Mouse (Mus musculus) adrenal gland, postnatal 10 days (tissue): ENCODE measurements at regions not wholly inside any gene's neighbourhood (a gene's known extent, or its start where the extent isn't known, plus 50 kb on each side); places are given as distances from the start of the nearest gene placed in this dataset.

Experiments
- DNase-seq: peaks from one replicate; pipeline ENCODE4 v3.0.0; 2021; ENCODE audit warnings: mixed read lengths

DNA sequence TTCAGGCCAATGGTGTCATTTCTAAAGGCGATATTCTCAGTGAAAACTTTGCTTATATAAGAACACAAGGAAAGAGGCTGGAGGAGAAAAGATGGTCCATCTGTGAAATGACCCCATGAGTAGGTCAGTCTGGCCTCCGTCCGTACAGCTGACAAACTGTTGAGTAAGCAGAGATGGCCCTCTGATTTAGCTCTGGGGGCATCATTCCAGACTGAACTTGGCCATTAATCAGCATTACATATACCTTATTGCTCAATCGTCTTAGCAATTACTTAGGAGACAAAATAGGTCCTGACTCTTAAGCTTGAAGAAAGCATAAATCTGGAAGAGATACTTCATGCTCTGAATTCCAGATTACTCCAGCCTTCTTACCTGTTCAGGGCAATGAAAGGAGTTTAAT, 132.8 kb upstream of the Noct start:
- DNase-seq, result peak; percentile 14

DNA sequence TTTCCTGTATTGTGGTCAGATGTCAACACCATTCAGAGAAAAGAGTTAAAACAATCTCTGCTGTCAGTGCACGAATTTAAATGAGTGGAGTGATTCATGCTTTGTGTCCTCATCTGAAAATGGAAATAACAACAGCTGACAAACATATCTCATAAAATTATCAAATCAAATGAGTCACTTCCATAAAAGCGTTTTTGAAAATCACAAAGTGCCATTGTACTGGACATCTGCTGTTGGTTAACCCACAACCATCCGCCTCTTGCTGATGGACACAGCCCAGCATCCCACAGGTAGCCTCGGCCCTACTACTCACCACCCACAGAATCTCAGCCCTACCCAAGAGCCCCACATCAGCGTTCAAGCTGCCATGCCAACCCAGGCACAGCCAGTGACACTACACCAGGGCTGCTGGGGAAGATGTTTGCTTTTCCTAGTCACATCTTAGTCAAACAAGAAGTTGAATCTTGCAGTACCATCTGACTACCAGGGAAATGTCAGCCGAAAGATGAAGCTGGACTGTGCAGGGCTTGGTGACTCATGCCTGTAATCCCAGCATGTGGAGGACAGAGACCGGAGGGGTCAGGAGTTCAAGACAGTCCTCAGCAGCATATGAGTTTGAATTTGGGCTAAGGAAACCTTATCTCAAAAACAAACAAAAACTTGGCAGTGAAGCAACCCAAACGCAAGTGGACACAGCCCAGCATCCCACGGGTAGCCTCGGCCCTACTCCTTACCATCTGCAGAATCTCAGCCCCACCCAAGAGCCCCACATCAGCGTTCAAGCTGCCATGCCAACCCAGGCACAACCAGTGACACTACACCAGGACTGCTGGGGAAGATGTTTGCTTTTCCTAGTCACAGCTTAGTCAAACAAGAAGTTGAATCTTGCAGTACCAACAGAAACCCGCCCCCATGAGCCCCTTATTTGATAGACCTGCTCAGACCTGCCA, 131.9 kb upstream of the Noct start:
- no peak for DNase-seq

DNA sequence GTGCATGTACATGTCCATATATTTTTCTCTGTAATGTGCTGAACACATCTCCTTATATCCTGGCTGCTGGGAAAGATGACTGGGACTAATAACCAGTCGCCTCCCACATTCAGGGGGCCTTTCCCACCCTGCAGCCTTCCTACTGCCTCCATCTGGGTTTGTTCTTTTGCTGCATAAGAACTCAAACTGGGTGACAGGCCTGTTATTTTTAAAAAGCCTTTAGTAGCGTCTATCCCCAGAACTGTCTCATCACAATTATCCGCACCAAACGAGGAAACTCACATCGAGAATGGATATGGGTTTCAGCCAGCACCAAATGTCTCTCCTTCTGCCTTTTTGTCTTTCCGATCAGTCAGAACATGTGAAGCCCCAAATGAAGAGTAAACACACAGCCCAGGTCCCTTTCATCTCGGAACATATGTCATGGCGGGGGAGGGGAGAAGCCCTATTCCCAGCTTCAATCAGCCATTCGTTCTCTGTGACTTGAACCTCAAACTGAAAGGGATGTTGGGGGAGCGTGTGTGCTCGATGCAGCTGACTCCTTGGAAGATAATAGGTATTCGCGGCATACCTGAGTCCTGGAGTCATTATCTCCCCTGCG, 128.3 kb upstream of the Noct start:
- DNase-seq, result no peak

DNA sequence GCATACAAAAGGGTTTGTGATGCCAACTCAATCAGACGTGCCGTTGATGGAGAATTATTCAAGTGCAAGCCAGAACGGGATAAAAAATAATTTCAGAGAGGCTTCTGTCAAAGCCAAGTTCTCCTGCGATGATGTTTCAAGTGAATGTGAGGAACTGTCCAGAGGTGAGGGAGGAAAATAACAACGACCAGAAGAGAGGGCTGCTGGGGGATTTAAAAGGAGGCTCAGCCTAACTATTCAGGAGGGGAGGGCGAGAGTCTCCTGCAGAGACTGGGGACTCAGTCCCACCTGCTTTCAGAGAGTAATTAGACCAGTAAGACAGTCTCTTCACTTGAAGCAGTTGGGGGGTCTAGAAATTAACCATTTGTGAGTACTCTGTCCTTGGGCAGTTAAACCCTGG, 127.7 kb upstream of the Noct start:
- no peak for DNase-seq

DNA sequence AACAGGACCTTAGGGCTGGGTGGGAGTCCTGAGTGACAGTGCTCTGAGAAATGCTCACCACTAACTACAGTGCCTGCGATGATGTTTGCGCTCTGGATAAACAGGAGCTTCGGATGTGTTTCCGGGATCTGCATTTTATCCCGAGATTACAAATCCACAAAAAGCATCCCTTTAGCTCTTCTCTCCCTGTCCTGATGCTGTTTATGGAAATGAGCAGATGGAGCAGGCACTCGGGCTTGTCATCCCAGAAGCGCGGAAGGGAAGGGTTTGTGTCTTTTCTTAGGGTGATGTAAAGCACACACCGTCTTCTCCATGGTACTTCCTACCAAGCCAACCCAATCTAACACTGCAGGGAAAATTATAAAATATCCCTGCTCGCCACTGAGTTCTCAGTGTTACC, 126.9 kb upstream of the Noct start:
- no peak for DNase-seq

DNA sequence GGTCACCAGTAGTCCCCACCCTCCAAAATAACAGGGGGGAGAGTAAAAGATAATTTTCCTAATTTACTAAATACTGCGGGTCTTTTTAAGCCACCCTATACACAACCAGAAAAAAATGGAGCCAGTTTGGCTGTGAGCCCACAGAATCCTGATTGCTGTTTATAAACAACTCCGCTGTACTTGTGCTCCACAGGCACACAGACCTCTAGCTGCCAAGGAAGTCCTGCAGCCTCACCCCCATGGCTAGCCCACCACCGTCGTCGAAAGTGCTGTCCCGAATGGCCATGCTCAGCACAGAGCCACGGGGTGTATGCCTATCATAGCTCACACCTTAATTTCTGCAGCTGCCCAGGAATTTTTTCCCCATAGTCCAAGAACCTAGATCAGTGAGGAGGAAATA, 124.3 kb upstream of the Noct start:
- DNase-seq, result no peak

DNA sequence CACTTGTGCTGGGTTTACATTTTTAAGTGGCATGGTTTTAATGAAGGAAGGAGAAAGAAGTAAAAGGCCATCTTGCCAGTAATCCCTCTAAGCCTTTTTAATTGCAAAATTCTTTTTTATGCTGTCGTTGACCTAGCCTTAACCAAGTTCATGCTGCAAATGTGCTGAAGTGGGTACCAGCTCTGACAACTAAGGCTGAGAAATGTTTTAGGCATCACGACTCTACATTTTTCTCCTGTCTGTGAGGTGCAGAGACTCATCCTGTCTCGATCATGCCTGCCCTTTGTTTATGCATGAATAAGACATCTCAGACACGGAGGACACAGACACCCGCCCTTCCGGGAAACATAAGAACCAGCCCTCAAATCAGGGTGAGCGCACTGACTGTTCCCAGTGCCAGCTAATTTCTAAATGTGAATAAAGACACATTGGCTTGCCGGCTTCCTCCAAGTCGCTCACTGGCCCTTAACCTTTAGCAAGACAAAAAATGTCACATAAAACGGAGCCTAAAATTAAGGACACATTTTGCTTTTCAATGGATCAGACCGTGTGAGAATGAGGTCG, 115.5 kb upstream of the Noct start:
- no peak for DNase-seq

DNA sequence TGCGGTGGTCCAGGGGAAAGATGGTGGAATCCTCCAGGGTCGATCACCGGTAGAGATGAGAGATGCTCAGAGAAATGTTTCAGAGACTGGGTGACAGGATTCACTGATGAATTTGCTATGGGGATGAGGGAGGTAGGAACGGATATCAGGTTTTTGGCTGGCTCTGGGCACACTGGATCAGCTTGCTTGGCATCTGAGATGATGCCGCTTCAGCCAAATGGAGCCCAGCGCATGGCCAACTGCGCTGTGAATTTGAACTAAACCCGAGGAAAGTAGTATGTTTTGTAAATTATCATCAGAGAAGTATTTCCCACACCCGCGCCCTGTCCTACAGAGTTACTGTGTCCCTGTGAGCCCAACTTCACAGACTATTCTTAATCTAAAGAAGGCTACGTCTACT, 113.0 kb upstream of the Noct start:
- no peak for DNase-seq

DNA sequence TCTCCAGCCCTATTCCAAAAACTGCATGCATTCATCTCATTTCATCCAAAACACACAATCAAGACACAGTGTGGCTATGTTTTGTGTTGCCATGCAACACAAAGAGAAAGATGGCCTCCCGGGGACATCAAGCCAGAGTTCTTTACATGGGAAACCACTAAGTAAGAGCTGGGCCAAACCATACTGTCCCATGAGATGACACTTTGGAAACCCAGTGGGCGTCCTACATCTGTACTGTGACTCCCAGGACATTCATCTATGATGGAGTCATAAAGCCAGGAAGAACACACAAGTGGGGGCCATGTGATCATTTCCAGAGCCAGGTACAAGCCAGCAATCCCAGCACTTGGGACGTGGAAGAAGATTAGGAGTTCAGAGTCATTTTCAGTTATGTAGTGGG, 111.9 kb upstream of the Noct start:
- no peak for DNase-seq

DNA sequence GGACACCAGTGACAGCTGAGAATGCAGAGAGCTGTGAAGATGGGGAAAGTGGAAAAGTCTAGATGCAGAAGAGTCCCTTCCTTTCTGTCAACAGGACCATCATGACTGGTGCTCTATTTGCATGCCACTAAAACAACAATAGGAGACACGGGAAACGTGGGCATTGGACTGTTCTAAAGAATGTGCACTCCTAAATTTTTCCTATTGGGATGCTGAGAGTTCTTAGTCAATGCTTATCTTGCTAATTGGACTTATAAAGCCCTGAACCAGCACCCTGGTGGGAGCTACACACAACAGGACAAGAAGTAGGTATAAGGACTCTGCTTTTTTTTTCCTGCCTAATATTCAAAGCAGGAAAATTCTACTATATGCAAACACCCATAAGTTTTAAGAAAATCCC, 108.3 kb upstream of the Noct start:
- DNase-seq, result no peak

DNA sequence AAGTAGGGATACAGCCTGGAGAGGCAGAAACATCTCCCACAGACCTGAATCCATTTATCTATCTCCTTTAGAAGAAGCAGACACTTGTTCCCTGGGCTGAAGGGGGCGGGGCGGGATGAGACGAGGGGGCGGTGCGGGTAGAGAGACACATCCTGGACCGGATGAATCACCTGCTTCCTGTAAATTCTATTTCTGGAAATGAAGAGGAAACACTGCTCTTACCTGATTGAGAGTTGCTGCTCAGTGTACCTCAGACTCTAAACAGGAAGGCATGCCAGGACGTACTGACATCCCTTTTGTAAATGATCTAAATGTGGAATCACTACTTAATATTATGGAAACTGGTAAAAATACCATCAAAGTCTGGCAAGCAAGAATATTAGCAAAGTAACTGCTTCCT, 105.5 kb upstream of the Noct start:
- DNase-seq, result peak; percentile 24

DNA sequence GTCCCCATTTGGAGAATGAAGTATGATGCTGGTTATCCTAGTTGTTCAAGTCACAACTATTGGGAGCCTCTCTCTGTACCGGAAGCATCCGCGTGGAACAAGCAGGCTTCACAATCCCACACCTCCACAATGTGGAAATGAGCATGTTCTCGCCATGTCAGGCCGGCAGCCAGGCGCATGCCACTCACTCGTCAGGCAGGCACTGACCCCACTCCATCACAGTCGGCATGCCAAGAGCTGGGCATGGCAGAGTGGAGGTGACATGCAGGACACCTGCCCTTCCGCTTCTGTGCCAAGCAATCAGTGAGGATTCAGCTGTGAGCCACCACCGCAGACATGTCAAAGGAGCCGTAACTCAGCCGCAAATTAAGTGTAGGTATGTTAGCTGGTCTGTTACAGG, 103.7 kb upstream of the Noct start:
- DNase-seq, result no peak

DNA sequence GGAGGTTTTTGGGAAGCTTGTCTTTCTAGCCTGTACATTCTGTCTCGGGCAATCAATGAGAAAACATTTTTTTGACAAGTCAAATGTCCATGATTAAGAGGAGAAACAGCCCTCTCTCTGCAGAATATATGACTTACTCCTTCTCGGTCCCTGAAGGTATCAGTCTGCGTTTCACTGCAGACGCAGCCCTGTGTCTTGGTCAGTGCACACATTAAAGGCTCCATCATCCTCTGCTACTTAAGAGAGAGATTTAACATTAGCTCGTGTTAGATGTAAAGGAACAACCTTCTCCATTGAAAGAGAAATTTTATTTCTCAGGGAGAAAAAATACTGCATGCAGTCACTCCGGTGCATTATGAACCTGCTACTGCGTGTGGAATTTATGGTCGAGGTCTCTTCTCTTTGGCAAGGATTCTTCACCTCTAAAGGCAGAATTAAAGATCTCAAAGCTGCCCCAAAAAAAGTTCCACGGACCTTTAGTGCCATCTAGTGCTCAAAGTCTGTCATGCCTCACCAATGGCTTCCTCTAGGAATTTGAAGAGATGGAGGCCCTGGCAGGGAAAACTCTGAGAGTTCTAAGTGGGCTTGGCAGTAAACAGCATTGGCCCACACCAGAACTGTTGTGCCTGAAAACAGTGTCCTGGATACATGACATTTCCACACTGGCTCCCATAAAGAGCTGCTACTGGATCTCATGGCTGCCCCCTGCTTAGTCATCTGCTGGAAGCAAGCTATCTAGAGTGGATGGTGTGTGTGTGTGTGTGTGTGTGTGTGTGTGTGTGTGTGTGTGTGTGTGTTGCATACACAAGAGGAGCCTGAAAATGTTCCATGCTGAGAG, 102.3 kb upstream of the Noct start:
- DNase-seq, result peak; percentile 78

DNA sequence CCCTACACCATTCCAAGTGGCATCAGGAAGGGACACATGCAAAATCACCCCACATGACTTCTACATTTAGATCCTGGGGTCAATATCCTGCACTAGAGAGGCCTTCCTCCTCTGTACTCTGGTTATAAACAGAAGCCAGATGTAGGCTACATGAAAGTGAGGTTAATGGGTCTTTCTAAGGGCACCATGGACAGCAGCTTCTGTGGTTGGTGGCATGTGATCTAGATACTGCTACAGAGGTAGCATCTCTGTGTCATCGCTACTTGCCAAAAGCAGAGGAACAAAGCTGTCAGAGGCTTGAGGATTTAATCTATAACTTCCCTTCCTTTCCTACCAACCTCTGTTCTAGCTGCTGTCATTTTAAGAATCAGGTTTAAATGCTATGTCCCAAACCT, 101.7 kb upstream of the Noct start:
- no peak for DNase-seq

DNA sequence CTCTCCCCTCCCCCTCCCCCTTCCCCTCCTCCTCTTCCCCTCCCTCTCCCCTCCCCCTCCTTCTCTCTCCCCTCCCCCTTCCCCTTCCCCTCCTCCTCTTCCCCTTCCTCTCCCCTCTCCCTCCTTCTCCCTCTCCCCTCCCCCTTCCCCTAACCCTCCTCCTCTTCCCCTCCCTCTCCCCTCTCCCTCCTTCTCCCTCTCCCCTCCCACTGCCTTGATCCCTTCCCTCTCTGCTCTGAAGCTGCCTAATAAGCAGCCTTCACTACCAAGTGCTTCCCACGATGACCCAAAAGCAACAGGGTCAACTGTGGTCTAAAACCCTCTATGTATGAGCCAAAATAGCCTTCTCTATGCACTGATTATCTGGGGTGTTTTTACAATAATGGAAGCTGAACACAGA, 96.4 kb upstream of the Noct start:
- DNase-seq, result no peak

DNA sequence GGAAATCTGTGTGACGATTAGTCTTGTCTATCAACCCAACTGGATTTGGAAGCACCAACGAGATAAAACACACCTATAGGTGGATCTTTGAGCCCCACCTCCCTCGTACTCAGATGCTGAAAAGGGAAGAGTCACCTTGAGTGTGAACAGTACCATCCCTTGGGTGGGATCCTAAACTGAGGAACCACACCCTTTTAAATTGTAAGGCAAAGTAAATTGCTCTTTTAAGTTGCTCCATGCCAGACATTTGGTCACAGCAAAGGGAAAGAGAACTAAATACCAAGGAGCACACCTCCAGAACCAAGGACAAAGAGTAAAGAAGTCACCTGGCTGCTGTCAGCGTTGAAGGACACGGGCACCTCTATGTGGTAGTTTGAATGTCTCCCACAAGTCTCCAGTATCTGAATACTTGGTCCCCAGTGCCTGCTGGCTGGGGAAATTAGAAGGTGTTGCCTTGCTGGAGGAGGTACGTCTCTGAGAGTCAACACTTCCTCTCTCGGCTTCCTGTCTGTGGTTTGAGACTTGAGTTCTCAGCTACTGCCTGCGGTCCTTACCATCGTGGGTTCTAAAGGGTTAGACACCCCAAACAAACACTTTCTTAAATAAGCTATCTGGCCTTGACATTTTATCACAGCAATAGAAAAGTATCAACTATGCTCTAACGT, 95.6 kb upstream of the Noct start:
- no peak for DNase-seq

DNA sequence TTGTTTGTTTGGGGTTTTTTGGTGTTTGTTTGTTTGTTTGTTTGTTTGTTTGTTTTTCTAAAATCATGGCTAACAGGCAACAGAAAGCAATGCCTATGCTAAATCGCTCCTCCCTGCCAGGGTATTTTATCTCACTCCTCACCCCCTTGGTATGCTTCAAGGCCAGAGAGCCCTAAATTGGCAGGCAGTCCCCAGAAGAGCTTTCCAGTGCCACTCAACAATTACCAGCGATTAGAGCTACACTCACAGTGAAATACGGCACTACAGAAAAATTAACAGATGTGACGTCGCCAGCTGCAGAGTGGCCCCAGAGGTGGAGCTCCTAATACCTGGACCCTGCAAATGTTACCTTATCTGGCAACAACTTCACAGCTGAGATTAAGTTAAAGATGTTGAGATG, 93.5 kb upstream of the Noct start:
- no peak for DNase-seq

DNA sequence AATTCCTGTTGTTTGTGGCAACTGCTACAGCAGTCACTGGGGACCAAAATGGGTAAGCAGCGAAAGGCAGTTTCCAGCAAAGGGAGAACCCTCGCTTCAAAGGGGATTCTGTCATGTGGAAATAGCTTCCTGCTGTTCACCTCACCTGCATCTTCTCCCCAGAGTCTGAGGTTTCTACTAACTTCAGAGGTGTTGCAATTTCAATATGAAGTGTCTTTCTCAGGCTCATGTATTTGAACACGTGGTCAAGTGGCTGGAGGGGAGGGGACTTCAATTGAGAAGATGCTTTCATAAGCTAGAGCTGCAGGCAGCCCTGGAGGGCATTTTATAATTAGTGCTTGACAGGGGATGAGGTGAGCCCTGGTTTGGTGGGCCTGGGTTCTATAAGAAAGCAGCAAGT, 92.9 kb upstream of the Noct start:
- no peak for DNase-seq

DNA sequence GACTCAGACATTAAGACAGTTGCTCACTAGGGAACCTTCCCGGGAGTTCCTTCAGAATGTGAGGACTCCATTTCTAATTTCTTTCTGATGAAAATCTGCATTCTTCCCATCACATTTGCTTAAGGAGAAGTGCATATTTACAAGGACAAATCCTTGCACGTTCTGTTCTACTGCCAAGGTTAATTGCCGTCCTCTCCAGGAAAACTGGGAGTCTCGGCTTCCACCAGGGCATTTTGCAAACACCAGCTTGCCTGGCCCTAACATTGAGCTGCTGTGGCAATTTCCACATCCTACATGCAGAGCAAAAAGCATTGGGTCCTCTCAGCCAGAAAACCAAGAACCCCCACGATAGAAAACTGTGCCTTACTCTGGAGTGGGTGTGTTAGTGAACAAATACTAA, 91.5 kb upstream of the Noct start:
- DNase-seq, result no peak

DNA sequence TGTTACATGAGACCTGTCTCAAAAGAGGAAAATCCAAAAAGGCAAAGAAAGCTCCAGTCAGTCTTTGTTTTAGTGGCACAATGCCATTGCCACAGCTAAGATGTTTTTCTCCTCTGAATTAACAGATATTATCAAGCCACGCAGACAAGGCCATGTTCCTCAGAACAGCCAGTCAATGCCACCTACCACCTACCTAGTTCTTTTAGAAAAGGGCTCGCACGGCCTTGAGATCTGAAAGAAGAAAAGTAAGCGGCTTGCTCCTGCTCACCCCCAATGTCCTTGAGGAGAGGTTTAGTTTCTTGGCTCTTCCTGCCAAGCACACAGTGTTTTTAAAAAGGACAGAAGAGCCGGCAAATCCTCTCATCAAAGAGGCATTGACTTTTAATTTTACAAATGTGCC, 88.7 kb upstream of the Noct start:
- no peak for DNase-seq

DNA sequence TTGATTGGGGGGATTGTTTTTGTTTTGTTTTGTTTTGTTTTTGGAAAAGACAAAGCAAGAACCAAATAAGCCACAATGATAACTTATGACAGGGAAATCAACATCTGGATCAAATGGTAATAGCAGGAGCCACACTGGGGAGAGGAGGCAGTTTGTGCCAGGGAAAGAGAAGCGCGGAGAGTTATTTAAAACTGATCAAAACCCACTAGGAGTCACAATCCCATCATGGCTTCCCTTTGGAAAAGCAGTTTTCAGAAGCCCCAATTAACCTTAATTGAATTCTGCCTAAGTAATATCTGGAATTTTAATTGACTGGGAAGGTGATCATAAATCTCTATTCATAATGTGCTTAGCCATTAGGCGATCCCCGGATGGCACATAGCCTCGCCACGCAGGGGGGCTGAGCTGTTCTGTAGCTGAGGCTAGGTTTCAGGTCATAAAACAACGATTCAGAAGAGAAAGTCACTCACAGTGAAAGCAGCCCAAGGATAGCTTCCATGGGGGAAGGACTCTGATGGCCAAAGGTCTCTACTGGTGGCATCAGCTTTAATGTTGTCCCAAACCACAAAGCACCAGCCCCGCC, 86.4 kb upstream of the Noct start:
- DNase-seq, result no peak

DNA sequence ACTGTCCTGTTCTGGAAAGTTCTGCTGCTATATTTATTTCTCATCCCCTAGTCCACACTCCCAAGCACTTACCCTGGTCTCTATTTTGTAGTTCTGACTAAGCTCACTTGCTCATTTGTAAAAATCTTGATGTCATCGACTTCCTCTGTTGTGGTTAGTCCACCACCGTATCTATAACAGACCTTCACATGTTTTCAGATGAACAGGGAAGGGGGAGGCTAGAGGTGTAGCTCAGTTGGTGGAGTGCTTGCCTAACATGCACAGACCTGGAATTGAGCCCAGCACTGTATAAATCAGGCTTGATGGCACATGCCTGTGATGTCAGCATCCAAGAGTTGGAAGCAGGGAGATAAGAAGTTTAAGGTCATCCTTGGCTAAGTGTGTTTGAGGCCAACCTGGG, 78.3 kb upstream of the Noct start:
- DNase-seq, result peak; percentile 49
